Mouse (Mus musculus): ENCODE measurements around the gene Ccn5. TPM values are rescaled to one million over a fixed set of nuclear protein-coding genes. Genes with fewer than 3 reads are reported as not detected.

The Ccn5 gene
- polyA plus RNA-seq, 1 experiment from 2014 or later: 0.28 TPM

DNA sequence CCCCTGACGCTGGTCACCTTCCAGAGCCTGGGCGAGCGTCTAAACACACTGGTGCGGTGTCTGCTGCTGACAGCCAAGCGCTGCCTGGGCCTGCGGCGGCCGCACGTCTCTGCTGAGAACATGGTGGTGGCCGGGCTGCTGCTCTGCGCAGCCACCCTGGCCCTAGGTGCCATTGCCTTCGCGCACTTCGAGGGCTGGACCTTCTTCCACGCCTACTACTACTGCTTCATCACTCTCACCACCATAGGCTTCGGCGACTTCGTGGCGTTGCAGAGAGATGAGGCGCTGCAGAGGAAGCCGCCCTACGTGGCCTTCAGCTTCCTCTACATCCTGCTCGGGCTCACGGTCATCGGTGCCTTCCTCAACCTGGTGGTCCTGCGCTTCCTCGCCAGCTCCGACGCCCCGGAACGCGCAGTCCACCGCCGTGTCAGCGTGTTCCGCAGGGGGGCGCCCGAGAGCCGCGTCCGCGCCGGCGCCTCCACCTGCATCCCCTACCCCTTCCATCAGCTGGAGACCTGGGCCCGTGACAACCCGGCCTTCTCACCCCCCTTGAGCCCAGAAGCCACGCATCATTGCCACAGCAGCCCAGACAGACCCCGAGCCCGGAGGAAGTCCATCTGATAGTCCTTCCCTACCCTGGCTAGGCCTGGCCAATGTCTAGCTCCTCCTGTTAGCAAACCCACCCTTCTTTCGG lies 37.7 kb downstream of the Ccn5 start:
- Histone ChIP-seq H3K4me1 (peaks cover 15% of the 10 kb centered on the region), H3K27me3 (ENCODE audit: insufficient read depth, poor library complexity, severe bottlenecking) (peaks cover 96% of the 10 kb centered on the region), H3K27ac (no peak overlapping the region), H3K4me3 (peak overlapping the region; percentile 34), H3K9me3 (no peaks in the 10 kb centered on the region), H3K36me3 (no peaks in the 10 kb centered on the region)
- DNase-seq (ENCODE audit: low spot score): no peak
- WGBS: 14% methylated on average over 50 of the region's 50 CpGs

DNA sequence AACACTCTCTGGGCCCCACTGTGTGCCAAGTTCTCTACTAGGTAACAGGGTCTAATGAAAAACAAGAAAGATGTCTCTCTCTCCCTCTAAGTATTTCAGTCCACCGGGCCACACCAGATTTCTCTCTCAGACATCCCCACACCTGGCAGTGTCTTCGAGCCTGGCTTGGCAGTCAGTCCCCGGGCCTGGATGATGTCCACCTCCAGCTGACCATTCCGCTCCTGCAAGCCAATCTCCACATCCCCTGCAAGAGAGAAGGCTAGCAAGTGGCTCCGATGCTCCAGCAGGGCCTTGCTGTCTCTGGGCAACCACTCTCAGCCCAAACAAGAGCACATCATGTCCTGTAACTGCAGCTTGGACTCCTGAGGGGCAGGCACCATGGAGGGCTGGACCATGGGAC lies 44.6 kb downstream of the Ccn5 start:
- no peak for DNase-seq (ENCODE audit: low spot score)
- Histone ChIP-seq H3K27me3 (ENCODE audit: insufficient read depth, poor library complexity, severe bottlenecking) (peaks cover 57% of the 10 kb centered on the region), H3K9me3 (no peaks in the 10 kb centered on the region), H3K36me3 (no peaks in the 10 kb centered on the region), H3K4me3 (no peak overlapping the region), H3K4me1 (peaks cover 2% of the 10 kb centered on the region; the same call in 1 of the 2 replicates), H3K27ac (no peak overlapping the region)
- 91% methylated on average over 5 of the region's 5 CpGs for WGBS

GRCm38 (mm10) chr2:163866061-163866460 lies 45.4 kb downstream of the Ccn5 start:
- H3K9me3 ChIP-seq: no peaks in the 10 kb centered on the region
- 80% methylated on average over 9 of the region's 9 CpGs for WGBS

DNA sequence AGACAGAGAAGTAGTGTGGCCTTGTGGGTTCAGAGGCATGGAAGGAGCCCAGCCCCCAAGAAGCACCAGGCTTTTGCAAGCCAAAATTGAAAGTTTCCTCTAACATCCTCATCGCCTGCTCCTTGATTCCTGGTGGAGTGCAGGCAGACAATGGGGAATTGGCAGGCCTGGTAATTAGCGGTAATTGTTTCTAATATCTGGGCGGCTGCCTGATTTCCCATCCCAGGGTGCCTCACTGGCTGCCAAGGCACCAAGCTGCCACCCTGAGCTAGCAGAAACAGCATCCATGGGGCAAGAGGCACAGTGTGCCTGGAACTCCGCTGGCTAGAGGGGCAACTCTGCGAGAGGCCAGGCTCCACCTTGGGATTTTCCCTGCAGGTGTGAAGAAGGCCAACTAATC lies 49.1 kb downstream of the Ccn5 start:
- Histone ChIP-seq H3K27ac (no peak overlapping the region), H3K36me3 (no peaks in the 10 kb centered on the region), H3K9me3 (no peaks in the 10 kb centered on the region), H3K4me1 (peaks cover 2% of the 10 kb centered on the region; the same call in 1 of the 2 replicates), H3K4me3 (no peak overlapping the region), H3K27me3 (ENCODE audit: insufficient read depth, poor library complexity, severe bottlenecking) (peaks cover 36% of the 10 kb centered on the region)
- DNase-seq (ENCODE audit: low spot score): no peak
- 62% methylated on average over 5 of the region's 5 CpGs for WGBS

More at GRCm38 (mm10) chr2:163866061-163866460, 45.4 kb downstream of the Ccn5 start:
- Histone ChIP-seq H3K27ac (no peak overlapping the region), H3K4me3 (no peak overlapping the region), H3K36me3 (no peaks in the 10 kb centered on the region), H3K27me3 (ENCODE audit: insufficient read depth, poor library complexity, severe bottlenecking) (peaks cover 54% of the 10 kb centered on the region), H3K4me1 (peaks cover 2% of the 10 kb centered on the region; the same call in 1 of the 2 replicates)
- DNase-seq (ENCODE audit: low spot score): no peak

DNA sequence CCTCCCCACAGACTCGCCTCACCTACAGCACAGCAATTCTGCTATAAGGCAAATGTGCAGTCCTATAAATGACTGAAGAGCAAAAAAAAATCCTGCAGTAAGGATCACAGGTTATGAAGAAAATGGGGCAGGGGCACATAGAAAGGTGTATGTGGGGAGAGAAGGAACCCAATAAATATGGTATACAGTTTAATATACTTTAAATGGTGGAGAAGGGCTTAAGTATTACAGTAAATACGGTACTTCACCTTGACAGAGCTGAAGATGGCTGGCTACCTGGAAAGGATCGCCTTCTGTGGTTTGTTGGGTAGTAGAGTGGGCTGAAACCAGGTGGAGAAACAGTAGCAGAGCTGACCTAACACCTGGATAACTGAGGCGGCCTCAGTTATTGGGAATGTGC lies 50.6 kb downstream of the Ccn5 start:
- Histone ChIP-seq H3K4me1 (peaks cover 16% of the 10 kb centered on the region), H3K27me3 (ENCODE audit: insufficient read depth, poor library complexity, severe bottlenecking) (peaks cover 27% of the 10 kb centered on the region; the same call in 1 of the 2 replicates), H3K4me3 (no peak overlapping the region), H3K9me3 (no peaks in the 10 kb centered on the region), H3K27ac (no peak overlapping the region), H3K36me3 (no peaks in the 10 kb centered on the region)
- DNase-seq (ENCODE audit: low spot score): no peak
- WGBS: 73% methylated on average over 4 of the region's 4 CpGs

DNA sequence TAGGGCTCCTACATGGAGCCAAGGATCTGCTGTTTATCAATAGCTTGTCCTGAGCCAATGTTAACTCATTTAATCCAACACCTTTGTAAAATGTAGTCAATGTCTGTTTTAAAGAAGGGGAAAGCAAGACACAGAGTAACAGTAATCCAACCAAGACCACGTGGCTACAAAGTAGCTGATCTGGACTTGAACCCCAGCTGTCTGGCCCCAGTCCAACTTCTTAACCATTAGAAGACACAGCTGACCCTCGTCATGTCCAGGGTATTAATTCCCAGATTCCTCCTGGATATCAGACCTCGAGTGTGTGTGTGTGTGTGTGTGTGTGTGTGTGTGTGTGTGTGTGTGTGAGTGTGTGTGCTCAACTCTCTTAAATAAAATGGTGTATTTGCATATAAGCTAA lies 51.2 kb downstream of the Ccn5 start:
- no peak overlapping the region for H3K4me3 ChIP-seq
- peaks cover 18% of the 10 kb centered on the region for H3K4me1 ChIP-seq
- peaks cover 27% of the 10 kb centered on the region; the same call in 1 of the 2 replicates for H3K27me3 ChIP-seq (ENCODE audit: insufficient read depth, poor library complexity, severe bottlenecking)
- no peaks in the 10 kb centered on the region for H3K9me3 ChIP-seq
- H3K36me3 ChIP-seq: no peaks in the 10 kb centered on the region
- 64% methylated on average over 3 of the region's 3 CpGs for WGBS
- H3K27ac ChIP-seq: no peak overlapping the region
- no peak for DNase-seq (ENCODE audit: low spot score)

DNA sequence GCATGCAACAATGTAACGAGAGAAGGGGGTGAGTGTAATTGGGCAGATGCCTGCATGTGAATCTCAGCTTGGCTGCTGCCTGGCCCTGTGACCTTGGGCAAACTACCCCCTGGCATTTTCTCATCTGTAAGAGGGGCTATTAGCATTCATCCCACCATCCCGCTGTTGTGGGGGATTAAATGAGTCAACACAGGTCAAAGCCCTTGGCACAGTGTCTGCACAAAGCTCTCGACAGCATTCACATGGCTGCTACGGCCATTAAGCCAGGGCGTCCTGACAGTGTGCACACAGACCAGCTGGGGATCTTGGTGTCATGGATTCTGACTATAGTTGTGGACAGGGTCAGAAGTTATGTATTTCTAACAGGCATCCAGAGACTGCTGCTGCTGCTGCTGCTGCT lies 54.2 kb downstream of the Ccn5 start:
- H3K4me3 ChIP-seq: no peak overlapping the region
- DNase-seq (ENCODE audit: low spot score): no peak
- peaks cover 29% of the 10 kb centered on the region; the same call in 1 of the 2 replicates for H3K27me3 ChIP-seq (ENCODE audit: insufficient read depth, poor library complexity, severe bottlenecking)
- H3K9me3 ChIP-seq: no peaks in the 10 kb centered on the region
- no peaks in the 10 kb centered on the region for H3K36me3 ChIP-seq
- WGBS: 56% methylated on average over 5 of the region's 5 CpGs
- H3K4me1 ChIP-seq: peaks cover 18% of the 10 kb centered on the region
- no peak overlapping the region for H3K27ac ChIP-seq

DNA sequence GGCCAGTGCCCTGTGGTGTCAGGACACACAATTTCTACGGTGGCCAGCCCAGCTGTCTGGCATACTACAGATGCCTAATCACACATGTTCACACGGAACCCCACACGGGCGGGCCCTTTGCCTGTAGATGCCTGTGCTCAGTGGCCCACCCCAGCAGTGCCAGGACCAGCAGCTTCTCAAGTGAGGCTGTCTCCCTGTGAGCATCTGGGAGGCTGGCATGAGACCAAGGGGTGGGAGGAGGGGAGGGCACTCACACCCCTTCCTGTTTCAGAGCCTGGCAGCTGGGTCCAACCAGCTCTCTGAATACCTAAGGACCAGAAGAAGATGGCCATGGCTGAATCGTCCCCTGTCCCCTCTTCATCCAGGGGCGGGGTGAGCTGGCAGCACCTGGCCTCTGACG lies 54.8 kb downstream of the Ccn5 start:
- no peak overlapping the region for H3K4me3 ChIP-seq
- no peak for DNase-seq (ENCODE audit: low spot score)
- no peaks in the 10 kb centered on the region for H3K9me3 ChIP-seq
- WGBS: 72% methylated on average over 7 of the region's 7 CpGs
- H3K27me3 ChIP-seq (ENCODE audit: insufficient read depth, poor library complexity, severe bottlenecking): peaks cover 24% of the 10 kb centered on the region; the same call in 1 of the 2 replicates
- H3K36me3 ChIP-seq: no peaks in the 10 kb centered on the region
- H3K4me1 ChIP-seq: peaks cover 18% of the 10 kb centered on the region
- H3K27ac ChIP-seq: no peak overlapping the region

- Histone ChIP-seq H3K27me3 (ENCODE audit: insufficient read depth, poor library complexity, severe bottlenecking) (peaks cover 33% of the 10 kb centered on the region), H3K9me3 (no peaks in the 10 kb centered on the region), H3K4me3 (no peak overlapping the region), H3K4me1 (peaks cover 18% of the 10 kb centered on the region), H3K36me3 (no peaks in the 10 kb centered on the region), H3K27ac (no peak overlapping the region)
- DNase-seq (ENCODE audit: low spot score): no peak
- WGBS: 72% methylated on average over 14 of the region's 14 CpGs
Observed at GRCm38 (mm10) chr2:163876830-163877498, 56.3 kb downstream of the Ccn5 start.

- Histone ChIP-seq H3K27ac (no peak overlapping the region), H3K36me3 (no peaks in the 10 kb centered on the region), H3K27me3 (ENCODE audit: insufficient read depth, poor library complexity, severe bottlenecking) (peaks cover 30% of the 10 kb centered on the region), H3K9me3 (no peaks in the 10 kb centered on the region), H3K4me1 (peaks cover 4% of the 10 kb centered on the region; the same call in 1 of the 2 replicates), H3K4me3 (no peak overlapping the region)
- WGBS: 83% methylated on average over 6 of the region's 6 CpGs
- DNase-seq (ENCODE audit: low spot score): no peak
Observed at GRCm38 (mm10) chr2:163880891-163881290, 60.2 kb downstream of the Ccn5 start.

Other genes with a start within 250 kb of the Ccn5 start
- gene Ttpal, start 218.5 kb upstream of the Ccn5 start, polyA plus RNA-seq (2016; fragmentation: Nextera tagmentation; extraction: Ambion mirVana): 27.5 and 31.8 TPM in 2 replicates
- gene Serinc3, start 175.7 kb upstream of the Ccn5 start, polyA plus RNA-seq (2016; fragmentation: Nextera tagmentation; extraction: Ambion mirVana): 51.1 and 55.2 TPM in 2 replicates
- gene Pkig, start 162.5 kb upstream of the Ccn5 start, polyA plus RNA-seq (2016; fragmentation: Nextera tagmentation; extraction: Ambion mirVana): 226 and 259 TPM in 2 replicates
- gene Ada, start 70.6 kb upstream of the Ccn5 start, polyA plus RNA-seq (2016; fragmentation: Nextera tagmentation; extraction: Ambion mirVana): 5.1 and 8.2 TPM in 2 replicates
- gene Kcnk15, start 32.8 kb downstream of the Ccn5 start, polyA plus RNA-seq (2016; fragmentation: Nextera tagmentation; extraction: Ambion mirVana): not detected in 2 replicates
- 0.30 and 0.42 TPM in 2 replicates for gene Rims4, start 97.8 kb downstream of the Ccn5 start, polyA plus RNA-seq (2016; fragmentation: Nextera tagmentation; extraction: Ambion mirVana)
- 274 and 296 TPM in 2 replicates for gene Ywhab, start 174.1 kb downstream of the Ccn5 start, polyA plus RNA-seq (2016; fragmentation: Nextera tagmentation; extraction: Ambion mirVana)
- 0.63 and 1.1 TPM in 2 replicates for gene Pabpc1l, start 204.6 kb downstream of the Ccn5 start, polyA plus RNA-seq (2016; fragmentation: Nextera tagmentation; extraction: Ambion mirVana)
- gene Stk4, start 249.5 kb downstream of the Ccn5 start, polyA plus RNA-seq (2016; fragmentation: Nextera tagmentation; extraction: Ambion mirVana): 20.5 and 23.6 TPM in 2 replicates

All from heart, embryonic 10.5 days (tissue).